Mouse (Mus musculus) heart, postnatal 0 days (tissue): ENCODE data around the gene Dnaaf3. TPM values are rescaled to one million over a fixed set of nuclear protein-coding genes. Genes with fewer than 3 reads are reported as not detected.
A peak's percentile ranks its signal among the peaks of the same experiment; 100 is the strongest.

Source experiments
- ATAC-seq: fragments of 200-750 bp; cut with Nextera tagmentation; 2 replicates; pipeline ENCODE4 v1.8.0; 2017; ENCODE audit warnings: low read depth, moderate number of reproducible peaks, moderate library complexity; ENCODE audit not compliant: insufficient read depth
- DNase-seq: peaks from one replicate; pipeline ENCODE4 v3.0.0-alpha.2; 2016; ENCODE audit warnings: low spot score
- H3K27ac ChIP-seq: fragments of 300-500 bp; sonication (generic); 2 replicates; pipeline ENCODE4 v1.5.1; 2014; ENCODE audit warnings: low read depth, mild to moderate bottlenecking
- H3K27me3 ChIP-seq: fragments of 300-500 bp; sonication (generic); 2 replicates; pipeline ENCODE4 v1.6.1; 2014; ENCODE audit warnings: low read length, mixed read lengths; ENCODE audit not compliant: control insufficient read depth, insufficient read depth
- H3K36me3 ChIP-seq: fragments of 300-500 bp; sonication (generic); replicated peaks from 2 replicates; pipeline ENCODE4 v1.6.1; 2014; ENCODE audit warnings: low read length, mixed read lengths; ENCODE audit not compliant: control insufficient read depth, insufficient read depth
- H3K4me1 ChIP-seq: fragments of 300-500 bp; sonication (generic); 2 replicates; pipeline ENCODE4 v1.6.1; 2014; ENCODE audit warnings: antibody characterized with exemption; ENCODE audit not compliant: control insufficient read depth, insufficient read depth
- H3K4me2 ChIP-seq: fragments of 300-500 bp; sonication (generic); 2 replicates; pipeline ENCODE4 v1.6.1; 2014; ENCODE audit warnings: low read depth, mild to moderate bottlenecking, low read length, moderate library complexity
- H3K4me3 ChIP-seq: fragments of 300-500 bp; sonication (generic); 2 replicates; pipeline ENCODE4 v1.5.1; 2014; ENCODE audit warnings: low read depth, low read length
- H3K9ac ChIP-seq: fragments of 300-500 bp; sonication (generic); replicated peaks from 2 replicates; pipeline ENCODE4 v1.6.1; 2014; ENCODE audit warnings: low read depth, low read length, mixed read lengths
- H3K9me3 ChIP-seq: fragments of 300-500 bp; sonication (generic); replicated peaks from 2 replicates; pipeline ENCODE4 v1.6.1; 2016; ENCODE audit warnings: low read length; ENCODE audit not compliant: control insufficient read depth
- CTCF ChIP-seq: IDR thresholded peaks from 2 replicates; pipeline ENCODE4 v1.5.1; 2016; ENCODE audit warnings: antibody characterized with exemption, control low read depth, low read depth
- EP300 ChIP-seq: IDR thresholded peaks from 2 replicates; pipeline ENCODE4 v1.6.1; 2016; ENCODE audit warnings: antibody characterized with exemption, low read depth
- WGBS: fragments of 180-500 bp; shearing (Covaris S2); extraction: QIAGEN DNeasy Blood & Tissue Kit; methylation state at CpG from one replicate; pipeline ENCODE4 v1.1.7; 2014; 5-methylcytosine and 5-hydroxymethylcytosine counted together
- polyA plus RNA-seq: library from polyadenylated mRNA; unstranded; fragments of >200 nt; fragmentation: Nextera tagmentation; extraction: Ambion mirVana; gene quantifications from 2 replicates; pipeline ENCODE4 v1.2.1, GENCODE M21; 2015
- total RNA-seq: library from RNA; depleted of rRNA; stranded (reverse); fragments of >200 nt; gene quantifications from 2 replicates; pipeline ENCODE4 v1.2.3, GENCODE M21; 2014; ENCODE audit warnings: low replicate concordance

Gene Dnaaf3
- total and polyA plus RNA-seq, 2 experiments from 2014 or later = 0.11 to 0.60 TPM

DNA sequence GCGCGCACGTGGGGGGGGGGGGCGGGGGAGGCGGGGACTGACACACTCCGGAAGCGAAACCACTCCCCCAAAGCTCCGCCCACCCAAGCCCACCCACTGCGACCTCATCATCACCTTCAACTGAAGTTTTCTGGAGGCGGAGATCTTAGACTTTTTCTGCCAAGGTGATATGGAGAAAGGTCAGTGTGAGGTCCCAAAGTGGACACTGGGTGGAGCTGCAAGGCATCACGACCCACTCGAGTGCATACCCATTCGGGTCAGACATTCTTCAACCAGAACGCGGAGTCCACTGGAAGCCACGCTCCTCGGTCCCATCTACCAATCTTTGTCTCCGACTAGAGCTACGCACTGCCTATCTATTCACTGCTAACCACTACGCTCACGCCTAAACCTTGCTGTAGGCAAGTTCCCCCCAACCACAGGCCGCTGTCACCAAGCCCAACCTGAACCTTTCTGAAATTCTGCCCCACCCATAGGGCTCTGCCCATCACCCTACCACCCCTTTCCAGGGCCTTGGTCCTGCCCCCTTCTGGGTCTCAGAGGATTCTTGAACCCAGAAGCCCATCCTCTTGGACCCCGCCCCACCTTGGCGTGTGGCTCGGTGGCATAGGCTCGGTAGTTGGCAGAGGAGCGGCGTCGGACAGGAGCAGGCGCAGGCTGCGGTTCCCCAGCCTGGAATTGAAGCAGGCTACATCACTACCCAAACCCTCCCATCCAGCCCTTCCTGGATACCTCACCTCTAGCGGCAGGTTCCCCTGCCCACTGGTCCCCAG, 10.8 kb downstream of the Dnaaf3 start:
- ATAC-seq (peak; percentile 25), DNase-seq (peak; percentile 85)
- WGBS = 10% methylated on average over 32 of the region's 32 CpGs
- Histone ChIP-seq H3K9me3 (no peaks in the 10 kb centered on the region), H3K4me1 (peaks cover 25% of the 10 kb centered on the region), H3K27me3 (no peaks in the 10 kb centered on the region), H3K4me2 (peak overlapping the region; percentile 82), H3K36me3 (peaks cover 25% of the 10 kb centered on the region), H3K9ac (peak overlapping the region; percentile 92), H3K4me3 (peak overlapping the region; percentile 66), H3K27ac (peak overlapping the region; percentile 98)
- peak; percentile 75; the same call in 1 of the 2 replicates for TF ChIP-seq EP300
- peak; percentile 27; the same call in 1 of the 2 replicates for TF ChIP-seq CTCF

DNA sequence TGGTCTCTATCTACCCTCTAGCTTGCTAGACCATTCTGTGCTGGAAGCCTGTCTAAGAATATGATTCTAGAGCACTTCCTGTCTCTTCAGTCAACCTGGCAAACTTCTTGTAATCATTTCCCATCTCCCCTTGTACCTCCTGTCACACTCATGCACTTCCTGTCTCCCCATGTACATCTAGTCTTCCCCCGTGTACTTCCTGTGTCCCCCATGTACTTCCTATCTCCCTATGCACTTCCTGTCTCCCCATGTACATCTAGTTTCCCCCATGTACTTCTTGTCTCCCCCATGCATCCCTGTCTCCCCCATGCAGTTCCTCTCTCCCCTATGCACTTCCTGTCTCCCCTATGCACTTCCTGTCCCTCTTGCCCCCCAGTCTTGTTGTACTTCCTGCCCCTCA, 13.8 kb downstream of the Dnaaf3 start:
- H3K27ac ChIP-seq = peak overlapping the region; percentile 89
- no peaks in the 10 kb centered on the region for H3K27me3 ChIP-seq
- 27% methylated on average over 1 of the region's 1 CpGs for WGBS
- DNase-seq (no peak), ATAC-seq (no peak)
- peak overlapping the region; percentile 79 for H3K4me2 ChIP-seq
- H3K4me1 ChIP-seq = peaks cover 47% of the 10 kb centered on the region
- peak overlapping the region; percentile 49 for H3K4me3 ChIP-seq
- H3K36me3 ChIP-seq = peaks cover 25% of the 10 kb centered on the region
- TF ChIP-seq CTCF = no peak
- no peak for TF ChIP-seq EP300
- peak overlapping the region; percentile 77; the same call in 1 of the 2 replicates for H3K9ac ChIP-seq
- H3K9me3 ChIP-seq = no peaks in the 10 kb centered on the region

DNA sequence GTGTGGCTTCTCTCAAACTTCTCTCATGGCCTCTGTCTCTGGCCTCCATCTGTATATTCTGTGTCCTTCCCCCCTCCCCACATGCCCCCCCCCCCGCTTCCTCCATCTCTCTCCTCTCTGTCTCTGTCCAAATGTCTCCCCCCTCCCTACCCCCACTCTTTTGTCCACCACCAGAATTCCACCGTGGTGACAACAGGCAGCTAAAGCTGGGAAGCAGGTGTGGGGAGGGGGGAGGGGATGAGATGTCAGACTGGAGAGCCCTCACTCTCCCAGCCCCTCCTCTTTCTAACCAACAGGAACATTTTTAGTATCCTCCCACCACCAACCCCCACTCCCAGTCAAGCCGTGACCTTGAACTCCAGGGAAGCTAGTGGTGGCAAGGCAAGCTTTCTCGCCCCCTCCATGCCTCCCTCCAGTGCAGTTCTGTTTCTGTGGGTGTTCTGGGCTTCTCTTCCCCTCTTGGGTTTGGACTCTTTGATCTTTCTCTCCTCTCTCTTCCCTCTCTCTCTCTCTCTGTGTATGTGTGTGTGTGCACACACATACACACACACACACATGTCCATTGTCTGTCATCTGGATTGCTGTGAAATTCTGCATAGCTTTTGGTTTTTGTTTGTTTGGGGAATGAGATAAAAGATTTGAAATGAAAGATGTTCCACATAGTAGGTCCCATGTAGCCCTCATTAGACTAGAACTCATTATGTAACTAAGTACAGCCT, 15.8 kb downstream of the Dnaaf3 start, which contains the start of gene Tnnt1:
Gene Tnnt1 (minus strand): TSS at position 51 of the 719 bp plus-strand sequence.
- DNase-seq (peak; percentile 88), ATAC-seq (peak; percentile 73)
- peaks cover 59% of the 10 kb centered on the region for H3K4me1 ChIP-seq
- no peaks in the 10 kb centered on the region for H3K27me3 ChIP-seq
- WGBS = 16% methylated on average over 3 of the region's 4 CpGs
- no peak within 1 kb of the TSS for H3K4me3 ChIP-seq
- TF ChIP-seq CTCF (0 out of 2 replicates have a peak, but pooled peaks have one; percentile 10), EP300 (peak; percentile 86)
- peaks cover 25% of the 10 kb centered on the region for H3K36me3 ChIP-seq
- no peak within 1 kb of the TSS for H3K4me2 ChIP-seq
- H3K27ac ChIP-seq = peak within 1 kb of the TSS; percentile 89
- peak within 1 kb of the TSS; percentile 29; the same call in 1 of the 2 replicates for H3K9ac ChIP-seq
- H3K9me3 ChIP-seq = no peaks in the 10 kb centered on the region

GRCm38 (mm10) chr7:4515853-4516252, 16.4 kb downstream of the Dnaaf3 start:
- H3K4me2 ChIP-seq = no peak overlapping the region
- no peaks in the 10 kb centered on the region for H3K9me3 ChIP-seq
- peaks cover 25% of the 10 kb centered on the region for H3K36me3 ChIP-seq
- peak overlapping the region; percentile 29; the same call in 1 of the 2 replicates for H3K9ac ChIP-seq
- H3K4me1 ChIP-seq = peaks cover 66% of the 10 kb centered on the region
- H3K27me3 ChIP-seq = no peaks in the 10 kb centered on the region
- no peak for DNase-seq
- peak; percentile 24 for ATAC-seq
- WGBS = 35% methylated on average over 6 of the region's 6 CpGs
- H3K4me3 ChIP-seq = no peak overlapping the region
- peak overlapping the region; percentile 89 for H3K27ac ChIP-seq
- TF ChIP-seq CTCF (no peak), EP300 (no peak)

GRCm38 (mm10) chr7:4513829-4514712, 18.2 kb downstream of the Dnaaf3 start:
- H3K36me3 ChIP-seq = peaks cover 12% of the 10 kb centered on the region; the same call in 1 of the 2 replicates
- H3K9ac ChIP-seq = peak overlapping the region; percentile 32; the same call in 1 of the 2 replicates
- ATAC-seq (no peak), DNase-seq (peak; percentile 37)
- no peak overlapping the region for H3K4me3 ChIP-seq
- TF ChIP-seq EP300 = no peak
- TF ChIP-seq CTCF = 0 out of 2 replicates have a peak, but pooled peaks have one; percentile 23
- peak overlapping the region; percentile 24 for H3K4me2 ChIP-seq
- no peaks in the 10 kb centered on the region for H3K27me3 ChIP-seq
- H3K4me1 ChIP-seq = peaks cover 75% of the 10 kb centered on the region
- peak overlapping the region; percentile 89 for H3K27ac ChIP-seq
- 27% methylated on average over 6 of the region's 6 CpGs for WGBS
- no peaks in the 10 kb centered on the region for H3K9me3 ChIP-seq
